ENCODE assay signal across 29 mouse cellular contexts in genomic region chr15:98942081-98942480, GRCm38 (mm10). TPM values are rescaled to one million over a fixed set of nuclear protein-coding genes. Genes with fewer than 3 reads are reported as not detected.
A peak's percentile ranks its signal among the peaks of the same experiment; 100 is the strongest.
DNase-seq lines count a peak whose midpoint lies in the region; ATAC-seq lines count a peak whose summit lies in the region.
"Had no signal": no experiment of that assay in that cellular context is flagged by ENCODE, and none has a peak within 500 bp of the region (broad histone marks: within the 10 kb centered on the region; RNA-seq: fewer than 3 reads in every experiment).

No protein-coding gene starts in this region.

- H3K4me1 ChIP-seq in forebrain, embryonic 13.5 days: peaks cover 4% of the 10 kb centered on the region; the same call in 1 of the 2 replicates
- no peaks in the 10 kb centered on the region for H3K4me1 ChIP-seq in forebrain, embryonic 15.5 days
- H3K4me1 ChIP-seq in midbrain, embryonic 11.5 days (ENCODE audit: control insufficient read depth, insufficient read depth, low read length): no peaks in the 10 kb centered on the region
- H3K4me1 ChIP-seq in midbrain, embryonic 15.5 days: peaks cover 3% of the 10 kb centered on the region
- H3K4me1 ChIP-seq: embryonic facial prominence, embryonic 15.5 days; heart, embryonic 12.5 days had no signal

- DNase-seq in adrenal gland, postnatal 10 days: peak; percentile 67
- no peak for DNase-seq in adrenal gland, postnatal 25 days
- peak; percentile 70 for DNase-seq in midbrain, embryonic 11.5 days (ENCODE audit: low spot score, missing footprints)
- peak; percentile 67 for DNase-seq in adipocyte (ENCODE audit: low spot score)
- DNase-seq in gastrocnemius, postnatal 10 days: no peak
- DNase-seq: cerebellum, adult 18-20 months; cerebellum, adult 9-11 months; embryo, embryonic 11 days; gastrocnemius, postnatal 25 days; kidney, adult 9 months had no signal

- H3K27me3 ChIP-seq in forebrain, embryonic 13.5 days: no peaks in the 10 kb centered on the region
- no peaks in the 10 kb centered on the region for H3K27me3 ChIP-seq in forebrain, embryonic 15.5 days
- no peaks in the 10 kb centered on the region for H3K27me3 ChIP-seq in midbrain, embryonic 11.5 days (ENCODE audit: control insufficient read depth, insufficient read depth, low read length)
- no peaks in the 10 kb centered on the region for H3K27me3 ChIP-seq in midbrain, embryonic 15.5 days (replicated peaks)
- H3K27me3 ChIP-seq: CH12.LX; embryonic facial prominence, embryonic 15.5 days; heart, embryonic 12.5 days; hindbrain, embryonic 15.5 days had no signal

- H3K4me2 ChIP-seq in forebrain, embryonic 13.5 days: no peak overlapping the region
- no peak overlapping the region for H3K4me2 ChIP-seq in forebrain, embryonic 15.5 days (replicated peaks)
- H3K4me2 ChIP-seq in midbrain, embryonic 11.5 days: no peak overlapping the region
- no peak overlapping the region for H3K4me2 ChIP-seq in midbrain, embryonic 15.5 days
- H3K4me2 ChIP-seq: embryonic facial prominence, embryonic 15.5 days; heart, embryonic 12.5 days; hindbrain, embryonic 15.5 days had no signal

- ATAC-seq in forebrain, embryonic 13.5 days: no peak
- no peak for ATAC-seq in forebrain, embryonic 15.5 days (replicated peaks)
- no peak for ATAC-seq in midbrain, embryonic 11.5 days (ENCODE audit: low FRiP score)
- ATAC-seq in midbrain, embryonic 15.5 days (replicated peaks): no peak
- ATAC-seq: forebrain, embryonic 16.5 days; inflammation-experienced regulatory T-cells, adult 6 months; intestine, postnatal 0 days had no signal

- no peak overlapping the region for H3K4me3 ChIP-seq in forebrain, embryonic 13.5 days
- H3K4me3 ChIP-seq in forebrain, embryonic 15.5 days: no peak overlapping the region
- H3K4me3 ChIP-seq in midbrain, embryonic 11.5 days (ENCODE audit: low read depth, low read length): no peak overlapping the region
- no peak overlapping the region for H3K4me3 ChIP-seq in midbrain, embryonic 15.5 days
- H3K4me3 ChIP-seq: embryonic facial prominence, embryonic 15.5 days; erythroblast, embryonic 14.5 days; forebrain, embryonic 10.5 days; heart, embryonic 12.5 days; hindbrain, embryonic 15.5 days had no signal

- peaks cover 7% of the 10 kb centered on the region; the same call in 1 of the 2 replicates for H3K36me3 ChIP-seq in forebrain, embryonic 13.5 days (ENCODE audit: poor library complexity, severe bottlenecking)
- no peaks in the 10 kb centered on the region for H3K36me3 ChIP-seq in forebrain, embryonic 15.5 days
- H3K36me3 ChIP-seq in midbrain, embryonic 11.5 days (ENCODE audit: control insufficient read depth, insufficient read depth, low read length): no peaks in the 10 kb centered on the region
- H3K36me3 ChIP-seq in midbrain, embryonic 15.5 days (replicated peaks): no peaks in the 10 kb centered on the region
- H3K36me3 ChIP-seq: embryonic facial prominence, embryonic 15.5 days; hindbrain, embryonic 15.5 days had no signal

- WGBS in forebrain, embryonic 13.5 days: 86% methylated on average over 4 of the region's 4 CpGs
- WGBS in forebrain, embryonic 15.5 days: 71% methylated on average over 4 of the region's 4 CpGs
- 84% methylated on average over 4 of the region's 4 CpGs for WGBS in midbrain, embryonic 11.5 days
- WGBS in midbrain, embryonic 15.5 days: 67% methylated on average over 4 of the region's 4 CpGs

- H3K9ac ChIP-seq in forebrain, embryonic 13.5 days: no peak overlapping the region
- no peak overlapping the region for H3K9ac ChIP-seq in forebrain, embryonic 15.5 days (replicated peaks)
- H3K9ac ChIP-seq in midbrain, embryonic 11.5 days (ENCODE audit: low read length): no peak overlapping the region
- H3K9ac ChIP-seq in midbrain, embryonic 15.5 days: no peak overlapping the region
- H3K9ac ChIP-seq: embryonic facial prominence, embryonic 15.5 days; heart, embryonic 12.5 days; hindbrain, embryonic 15.5 days had no signal

- H3K9me3 ChIP-seq in forebrain, embryonic 13.5 days (replicated peaks): no peaks in the 10 kb centered on the region
- H3K9me3 ChIP-seq in forebrain, embryonic 15.5 days: no peaks in the 10 kb centered on the region
- no peaks in the 10 kb centered on the region; the same call in 1 of the 2 replicates for H3K9me3 ChIP-seq in midbrain, embryonic 11.5 days (ENCODE audit: control insufficient read depth, low read length)
- no peaks in the 10 kb centered on the region for H3K9me3 ChIP-seq in midbrain, embryonic 15.5 days
- H3K9me3 ChIP-seq: embryonic facial prominence, embryonic 15.5 days; hindbrain, embryonic 15.5 days had no signal

- 0 out of 2 replicates have a peak overlapping the region, but pooled peaks have one; percentile 14 for H3K27ac ChIP-seq in forebrain, embryonic 13.5 days
- H3K27ac ChIP-seq in forebrain, embryonic 15.5 days (replicated peaks): no peak overlapping the region
- H3K27ac ChIP-seq in midbrain, embryonic 11.5 days (ENCODE audit: low read depth, low read length): no peak overlapping the region
- H3K27ac ChIP-seq in midbrain, embryonic 15.5 days: no peak overlapping the region
- H3K27ac ChIP-seq: embryonic facial prominence, embryonic 15.5 days; forebrain, embryonic 10.5 days; hindbrain, embryonic 15.5 days had no signal

RNA-seq across cellular contexts. Expression of gene Tuba1b, which starts 7.7 kb away (rescaled TPM):
- 100 to 1,000 TPM; 329 to 414 TPM for total RNA-seq in adrenal gland, postnatal 10 days (2021)
- total RNA-seq in adrenal gland, postnatal 25 days (2021): 285 and 323 TPM in 2 replicates
- polyA plus RNA-seq in forebrain, embryonic 13.5 days (2015; fragmentation: Nextera tagmentation; extraction: Ambion mirVana): 1,607 and 1,715 TPM in 2 replicates
- polyA plus RNA-seq in forebrain, embryonic 15.5 days (2015; fragmentation: Nextera tagmentation; extraction: Ambion mirVana): 1,138 and 1,204 TPM in 2 replicates
- 2,214 and 2,255 TPM in 2 replicates for polyA plus RNA-seq in midbrain, embryonic 11.5 days (2014; fragmentation: Nextera tagmentation; extraction: Ambion mirVana)
- 1,136 and 1,188 TPM in 2 replicates for polyA plus RNA-seq in midbrain, embryonic 15.5 days (2015; fragmentation: Nextera tagmentation; extraction: Ambion mirVana)
- 100 to 1,000 TPM; 188 to 204 TPM for total RNA-seq in gastrocnemius, postnatal 10 days (2021)

RNA-seq across cellular contexts. Expression of gene Gm49450, which starts 11.3 kb away (rescaled TPM):
- not detected for total RNA-seq in adrenal gland, postnatal 10 days (2021)
- total RNA-seq in adrenal gland, postnatal 25 days (2021): not detected in 2 replicates
- not detected in 2 replicates for polyA plus RNA-seq in forebrain, embryonic 13.5 days (2015; fragmentation: Nextera tagmentation; extraction: Ambion mirVana)
- polyA plus RNA-seq in forebrain, embryonic 15.5 days (2015; fragmentation: Nextera tagmentation; extraction: Ambion mirVana): not detected in 2 replicates
- not detected in 2 replicates for polyA plus RNA-seq in midbrain, embryonic 11.5 days (2014; fragmentation: Nextera tagmentation; extraction: Ambion mirVana)
- polyA plus RNA-seq in midbrain, embryonic 15.5 days (2015; fragmentation: Nextera tagmentation; extraction: Ambion mirVana): not detected in 2 replicates
- total RNA-seq in gastrocnemius, postnatal 10 days (2021): not detected
- total RNA-seq: gastrocnemius, postnatal 25 days; granulocyte monocyte progenitor cell, adult 5-6 weeks; heart, adult 8-10 months; heart, postnatal 25 days had no signal
- polyA plus RNA-seq: embryonic facial prominence, embryonic 11.5 days; embryonic facial prominence, embryonic 15.5 days; erythroblast, embryonic 14.5 days; forebrain, embryonic 10.5 days; forebrain, embryonic 16.5 days; heart, embryonic 12.5 days; heart, embryonic 16.5 days; hindbrain, embryonic 11.5 days; hindbrain, embryonic 15.5 days; inflammation-experienced regulatory T-cells, adult 6 months; intestine, postnatal 0 days had no signal

RNA-seq across cellular contexts. Expression of gene Tuba1a, which starts 11.4 kb away (rescaled TPM):
- total RNA-seq in adrenal gland, postnatal 10 days (2021): 100 to 1,000 TPM; 202 to 313 TPM
- 81.5 and 90.9 TPM in 2 replicates for total RNA-seq in adrenal gland, postnatal 25 days (2021)
- 10,586 and 11,102 TPM in 2 replicates for polyA plus RNA-seq in forebrain, embryonic 13.5 days (2015; fragmentation: Nextera tagmentation; extraction: Ambion mirVana)
- polyA plus RNA-seq in forebrain, embryonic 15.5 days (2015; fragmentation: Nextera tagmentation; extraction: Ambion mirVana): 14,933 and 15,115 TPM in 2 replicates
- 7,669 and 8,043 TPM in 2 replicates for polyA plus RNA-seq in midbrain, embryonic 11.5 days (2014; fragmentation: Nextera tagmentation; extraction: Ambion mirVana)
- polyA plus RNA-seq in midbrain, embryonic 15.5 days (2015; fragmentation: Nextera tagmentation; extraction: Ambion mirVana): 17,671 and 17,732 TPM in 2 replicates
- 100 to 1,000 TPM; 171 to 195 TPM for total RNA-seq in gastrocnemius, postnatal 10 days (2021)

RNA-seq across cellular contexts. Expression of gene Lmbr1l, which starts 24.1 kb away (rescaled TPM):
- total RNA-seq in adrenal gland, postnatal 10 days (2021): 10 to 100 TPM; 17.7 to 27.7 TPM
- 25.2 and 30.5 TPM in 2 replicates for total RNA-seq in adrenal gland, postnatal 25 days (2021)
- polyA plus RNA-seq in forebrain, embryonic 13.5 days (2015; fragmentation: Nextera tagmentation; extraction: Ambion mirVana): 39.8 and 47.1 TPM in 2 replicates
- 43.2 and 45.2 TPM in 2 replicates for polyA plus RNA-seq in forebrain, embryonic 15.5 days (2015; fragmentation: Nextera tagmentation; extraction: Ambion mirVana)
- polyA plus RNA-seq in midbrain, embryonic 11.5 days (2014; fragmentation: Nextera tagmentation; extraction: Ambion mirVana): 7.5 and 9.8 TPM in 2 replicates
- polyA plus RNA-seq in midbrain, embryonic 15.5 days (2015; fragmentation: Nextera tagmentation; extraction: Ambion mirVana): 35.5 and 38.3 TPM in 2 replicates
- 1 to 10 TPM; 8.1 to 9.9 TPM for total RNA-seq in gastrocnemius, postnatal 10 days (2021)

RNA-seq across cellular contexts. Expression of gene Dhh, which starts 43.7 kb away (rescaled TPM):
- total RNA-seq in adrenal gland, postnatal 10 days (2021): 1 to 10 TPM; 2.6 to 3.2 TPM
- 1.1 and 2.4 TPM in 2 replicates for total RNA-seq in adrenal gland, postnatal 25 days (2021)
- 0.22 and 0.28 TPM in 2 replicates for polyA plus RNA-seq in forebrain, embryonic 13.5 days (2015; fragmentation: Nextera tagmentation; extraction: Ambion mirVana)
- 0.52 and 0.68 TPM in 2 replicates for polyA plus RNA-seq in forebrain, embryonic 15.5 days (2015; fragmentation: Nextera tagmentation; extraction: Ambion mirVana)
- 0.27 and 0.40 TPM in 2 replicates for polyA plus RNA-seq in midbrain, embryonic 11.5 days (2014; fragmentation: Nextera tagmentation; extraction: Ambion mirVana)
- 0.35 and 0.73 TPM in 2 replicates for polyA plus RNA-seq in midbrain, embryonic 15.5 days (2015; fragmentation: Nextera tagmentation; extraction: Ambion mirVana)
- total RNA-seq in gastrocnemius, postnatal 10 days (2021): 1 to 10 TPM; 3.6 to 4.0 TPM
- total RNA-seq: CH12.LX; common myeloid progenitor, adult 5-6 weeks; granulocyte monocyte progenitor cell, adult 5-6 weeks had no signal
- polyA plus RNA-seq: erythroblast, embryonic 14.5 days had no signal

Comparison
In these comparisons a context has a peak if more than half of its experiments do, and no peak if none do; other contexts are left out.
1. DNase-seq: peak in adrenal gland, postnatal 10 days (single experiment), midbrain, embryonic 11.5 days (single experiment) and adipocyte (single experiment); none in adrenal gland, postnatal 25 days (single experiment) and gastrocnemius, postnatal 10 days (single experiment).